8 mouse cellular contexts compared by ENCODE assay signal in genomic region chr4:150029885-150030284, GRCm38 (mm10). TPM values are rescaled to one million over a fixed set of nuclear protein-coding genes. Genes with fewer than 3 reads are reported as not detected.
DNase-seq lines count a peak whose midpoint lies in the region; ATAC-seq and TF ChIP-seq lines count a peak whose summit lies in the region.

No protein-coding gene starts in this region.

- no peak for ATAC-seq in lung, postnatal 0 days

- peak overlapping the region; percentile 44; the same call in 1 of the 2 replicates for H3K4me3 ChIP-seq in lung, postnatal 0 days (ENCODE audit: low read depth, low read length)

- no peak for TF ChIP-seq EP300 in lung, postnatal 0 days (IDR thresholded peaks at IDR 0.05)

- peaks cover 51% of the 10 kb centered on the region for H3K27me3 ChIP-seq in lung, postnatal 0 days (replicated peaks; ENCODE audit: insufficient read depth, low read length)

- TF ChIP-seq CTCF in lung, postnatal 0 days (IDR thresholded peaks at IDR 0.05) = no peak

- DNase-seq in cerebellum, adult 11-12 months = peak; percentile 34
- no peak for DNase-seq in cerebellum, adult 11 months
- no peak for DNase-seq in lung, postnatal 0 days (ENCODE audit: low spot score)
- no peak for DNase-seq in lung, postnatal 10 days
- DNase-seq in induced T-regulatory cell, adult 2 months (ENCODE audit: low read depth) = peak; percentile 37
- DNase-seq in naive thymus-derived CD4-positive, alpha-beta T cell, adult 2 months (ENCODE audit: low read depth) = peak; percentile 44
- no peak for DNase-seq in adipocyte (ENCODE audit: low spot score)
- DNase-seq in gastrocnemius, postnatal 10 days = no peak

- H3K9ac ChIP-seq in lung, postnatal 0 days (replicated peaks; ENCODE audit: low read depth) = no peak overlapping the region

- no peaks in the 10 kb centered on the region for H3K9me3 ChIP-seq in lung, postnatal 0 days (ENCODE audit: low read length)

- 4% methylated on average over 11 of the region's 11 CpGs for WGBS in lung, postnatal 0 days

- H3K36me3 ChIP-seq in lung, postnatal 0 days (ENCODE audit: insufficient read depth, low read length) = no peaks in the 10 kb centered on the region

- peaks cover 6% of the 10 kb centered on the region; the same call in 1 of the 2 replicates for H3K4me1 ChIP-seq in lung, postnatal 0 days (ENCODE audit: insufficient read depth, low read depth, low read length)

- no peak overlapping the region for H3K27ac ChIP-seq in lung, postnatal 0 days (ENCODE audit: low read length)

- peak overlapping the region; percentile 90 for H3K4me2 ChIP-seq in lung, postnatal 0 days (replicated peaks; ENCODE audit: low read depth, low read length)

RNA-seq across cellular contexts. Expression of gene H6pd, which starts 21.1 kb away (rescaled TPM):
- 44.8 and 45.8 TPM in 2 replicates for polyA plus RNA-seq in lung, postnatal 0 days (2015; fragmentation: Nextera tagmentation; extraction: Ambion mirVana)
- total RNA-seq in gastrocnemius, postnatal 10 days (2021) = 10 to 100 TPM; 57.1 to 61.3 TPM

RNA-seq across cellular contexts. Expression of gene Gpr157, which starts 57.3 kb away (rescaled TPM):
- polyA plus RNA-seq in lung, postnatal 0 days (2015; fragmentation: Nextera tagmentation; extraction: Ambion mirVana) = 1.6 TPM in 2 replicates
- 10 to 100 TPM; 18.8 to 19.2 TPM for total RNA-seq in gastrocnemius, postnatal 10 days (2021)

Comparison
In these comparisons a context has a peak if more than half of its experiments do, and no peak if none do; other contexts are left out.
1. DNase-seq: peak in cerebellum, adult 11-12 months (single experiment), induced T-regulatory cell, adult 2 months (single experiment) and naive thymus-derived CD4-positive, alpha-beta T cell, adult 2 months (single experiment); none in cerebellum, adult 11 months (single experiment), lung, postnatal 0 days (single experiment), lung, postnatal 10 days (single experiment), adipocyte (single experiment) and gastrocnemius, postnatal 10 days (single experiment).